Mouse (Mus musculus) adrenal gland, adult (tissue): ENCODE results near the gene Pou2f2.
"Not testable (repeated sequence)": the region's sequence is repeated elsewhere in the genome, so short reads cannot be mapped to it uniquely, and the experiment has no call there.

Experiments used
- DNase-seq, 2 experiments: peaks; one replicate each; pipeline ENCODE4 v3.0.0; 2022 to 2023; ENCODE audit warnings: low spot score in 1 of 2; ENCODE audit not compliant: inconsistent age in 2 of 2

The Pou2f2 gene

GRCm38 (mm10) chr7:25068724-25069123, 110.8 kb downstream of the Pou2f2 start:
- peak in 1 of 2 experiments; percentile 35 for DNase-seq

- DNase-seq, result peak; percentile 53 to 79
Measured at GRCm38 (mm10) chr7:25067909-25068656, 111.4 kb downstream of the Pou2f2 start.

- DNase-seq, result no peak
Measured at GRCm38 (mm10) chr7:25067338-25067737, 112.2 kb downstream of the Pou2f2 start.

GRCm38 (mm10) chr7:25063900-25064299, 115.6 kb downstream of the Pou2f2 start:
- no peak for DNase-seq

GRCm38 (mm10) chr7:25063346-25063745, 116.2 kb downstream of the Pou2f2 start:
- no peak for DNase-seq

- DNase-seq, result peak in 1 of 2 experiments; percentile 70
Measured at GRCm38 (mm10) chr7:25058836-25059235, 120.7 kb downstream of the Pou2f2 start.

- no peak for DNase-seq
Measured at GRCm38 (mm10) chr7:25058394-25058793, 121.1 kb downstream of the Pou2f2 start.

GRCm38 (mm10) chr7:25057888-25058287, 121.6 kb downstream of the Pou2f2 start:
- DNase-seq, result no peak

GRCm38 (mm10) chr7:25056951-25057350, 122.6 kb downstream of the Pou2f2 start:
- no peak for DNase-seq

GRCm38 (mm10) chr7:25052587-25052986, 126.9 kb downstream of the Pou2f2 start:
- DNase-seq, result no peak

GRCm38 (mm10) chr7:25049295-25049930, 130.1 kb downstream of the Pou2f2 start:
- no peak for DNase-seq

GRCm38 (mm10) chr7:25047363-25047762, 132.2 kb downstream of the Pou2f2 start:
- DNase-seq, result peak; percentile 67 to 86

GRCm38 (mm10) chr7:25044599-25044998, 134.9 kb downstream of the Pou2f2 start:
- not testable (repeated sequence) for DNase-seq

GRCm38 (mm10) chr7:25041921-25042320, 137.6 kb downstream of the Pou2f2 start:
- DNase-seq, result no peak
